Mouse (Mus musculus) MN1 (cell line): Measurements from ENCODE around the gene Fam222b.
"Not testable (repeated sequence)": the region's sequence is repeated elsewhere in the genome, so short reads cannot be mapped to it uniquely, and the experiment has no call there.

Experiments used
- DNase-seq: peaks from one replicate; pipeline ENCODE4 v3.0.0-alpha.2; 2016; ENCODE audit warnings: low spot score

Fam222b gene

GRCm38 (mm10) chr11:78180081-78180761 is 85.8 kb downstream of the Fam222b start:
- DNase-seq, result no peak

- DNase-seq, result no peak
Observed at GRCm38 (mm10) chr11:78181830-78182357, 87.4 kb downstream of the Fam222b start.

- no peak for DNase-seq
Observed at GRCm38 (mm10) chr11:78182450-78182849, 88.0 kb downstream of the Fam222b start.

DNA sequence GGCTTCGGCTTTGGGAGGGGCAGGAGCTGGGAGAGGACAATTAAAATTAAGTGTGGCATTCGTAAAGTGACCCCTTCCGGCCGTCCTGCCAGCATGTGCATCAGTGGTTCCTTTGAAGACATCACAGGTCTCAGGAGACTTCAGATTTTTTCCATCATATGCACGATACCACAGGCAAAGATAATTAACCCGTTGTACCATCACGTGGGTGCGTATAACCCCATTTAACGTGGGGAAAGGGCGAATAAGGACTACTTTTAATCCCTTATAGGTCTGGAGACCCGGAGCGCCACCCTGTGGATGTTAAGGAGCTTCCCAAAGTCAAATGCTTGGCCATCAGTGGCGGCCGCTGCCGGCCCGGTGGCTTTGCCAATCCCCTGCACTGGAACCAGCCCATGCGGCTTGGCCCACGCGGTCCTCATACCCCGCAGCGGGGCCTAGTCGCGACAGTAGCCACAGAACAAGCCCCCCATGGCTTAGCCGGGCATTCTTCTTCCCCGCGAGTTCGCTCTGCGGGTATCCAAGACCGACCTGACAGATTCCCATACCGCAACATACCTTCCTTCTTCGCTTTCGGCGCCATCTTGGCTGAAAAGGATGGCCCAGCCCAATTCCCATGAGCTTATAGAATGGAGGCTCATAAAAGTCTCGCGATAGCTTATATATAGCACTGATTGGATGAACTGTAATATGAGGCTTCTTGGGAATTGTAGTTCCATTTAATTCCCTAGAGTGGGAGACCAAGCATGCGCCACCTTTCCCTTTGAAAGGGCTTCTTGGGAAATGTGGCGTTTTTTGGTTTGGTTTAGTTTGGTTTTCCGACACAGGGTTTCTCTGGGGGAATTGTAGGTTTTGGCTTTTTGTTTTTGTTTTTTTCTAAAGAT is 88.7 kb downstream of the Fam222b start, which contains the start of gene Rpl23a:
Gene Rpl23a (minus strand): TSS at position 624 of the 884 bp plus-strand sequence.
- peak; percentile 97 for DNase-seq

- DNase-seq, result no peak
Observed at GRCm38 (mm10) chr11:78183884-78184514, 89.5 kb downstream of the Fam222b start.

DNA sequence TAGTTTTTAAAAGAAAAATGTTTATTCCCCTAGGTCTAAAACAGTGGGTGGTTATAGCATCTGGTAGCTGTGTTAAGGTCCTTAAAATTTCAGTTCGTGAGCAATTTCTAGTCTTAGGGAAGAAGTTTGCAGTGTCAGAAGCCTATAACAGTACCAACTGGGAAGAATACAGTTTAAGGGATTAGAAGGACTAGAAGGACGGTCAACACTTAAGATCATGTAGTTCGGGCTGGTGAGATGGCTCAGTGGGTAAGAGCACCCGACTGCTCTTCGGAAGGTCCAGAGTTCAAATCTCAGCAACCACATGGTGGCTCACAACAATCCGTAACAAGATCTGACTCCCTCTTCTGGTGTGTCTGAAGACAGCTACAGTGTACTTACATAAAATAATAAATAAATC is 90.2 kb downstream of the Fam222b start:
- not testable (repeated sequence) for DNase-seq

DNA sequence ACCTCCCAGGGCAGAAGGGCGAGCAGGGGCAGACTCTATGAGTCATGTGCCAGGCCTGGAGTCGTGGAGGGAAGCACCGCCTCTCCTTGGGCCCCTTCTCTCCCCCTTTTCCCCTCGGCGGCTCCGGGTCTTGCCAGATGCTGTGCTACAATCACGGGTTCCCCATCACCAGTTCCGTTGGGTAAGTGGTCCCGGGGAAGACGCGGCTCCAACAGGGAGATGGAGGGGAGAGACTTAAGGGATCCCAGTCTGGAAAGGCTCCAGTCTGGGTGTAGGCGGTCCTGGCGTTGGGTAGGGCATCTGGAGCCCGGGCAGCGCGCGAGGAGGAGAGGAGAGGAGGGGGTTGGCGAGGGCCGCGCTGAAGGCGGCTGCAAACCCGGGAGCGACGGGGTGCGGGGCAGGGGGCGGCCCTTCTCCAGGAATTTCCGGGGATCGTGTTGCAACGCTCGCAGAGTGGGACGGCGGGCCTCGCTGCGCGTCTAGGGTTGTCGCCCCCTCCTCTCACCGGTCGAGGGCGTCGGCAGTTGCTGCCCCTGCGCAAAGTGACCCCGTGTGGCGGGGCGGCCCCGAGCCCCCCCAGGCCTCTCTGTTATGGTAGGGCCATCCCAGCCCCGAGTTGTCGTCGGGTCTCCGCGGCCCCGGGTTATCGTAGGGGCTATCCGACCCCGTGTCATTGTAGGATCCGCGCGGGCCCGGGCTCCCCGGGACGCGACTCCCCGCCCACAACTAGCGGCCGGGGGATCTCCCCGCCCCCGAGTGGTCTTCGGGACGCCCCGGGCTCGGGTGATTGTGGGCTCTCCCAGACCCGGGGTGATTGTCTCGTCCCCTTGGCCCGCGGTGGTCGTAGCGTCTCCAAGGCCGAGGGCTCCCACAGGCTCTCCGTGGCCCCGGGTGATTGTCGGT is 94.1 kb downstream of the Fam222b start, which contains the start of gene Rab34:
Gene Rab34 (plus strand): TSS at position 100 of the 903 bp plus-strand sequence.
- DNase-seq, result peak; percentile 84

- peak; percentile 58 for DNase-seq
Observed at GRCm38 (mm10) chr11:78189234-78190040, 95.0 kb downstream of the Fam222b start.

GRCm38 (mm10) chr11:78190041-78190440 is 95.6 kb downstream of the Fam222b start:
- no peak for DNase-seq

GRCm38 (mm10) chr11:78193113-78193512 is 98.7 kb downstream of the Fam222b start, which contains the start of gene Proca1:
TSS of gene Proca1 (plus strand) at chr11:78193392.
- DNase-seq, result no peak

DNA sequence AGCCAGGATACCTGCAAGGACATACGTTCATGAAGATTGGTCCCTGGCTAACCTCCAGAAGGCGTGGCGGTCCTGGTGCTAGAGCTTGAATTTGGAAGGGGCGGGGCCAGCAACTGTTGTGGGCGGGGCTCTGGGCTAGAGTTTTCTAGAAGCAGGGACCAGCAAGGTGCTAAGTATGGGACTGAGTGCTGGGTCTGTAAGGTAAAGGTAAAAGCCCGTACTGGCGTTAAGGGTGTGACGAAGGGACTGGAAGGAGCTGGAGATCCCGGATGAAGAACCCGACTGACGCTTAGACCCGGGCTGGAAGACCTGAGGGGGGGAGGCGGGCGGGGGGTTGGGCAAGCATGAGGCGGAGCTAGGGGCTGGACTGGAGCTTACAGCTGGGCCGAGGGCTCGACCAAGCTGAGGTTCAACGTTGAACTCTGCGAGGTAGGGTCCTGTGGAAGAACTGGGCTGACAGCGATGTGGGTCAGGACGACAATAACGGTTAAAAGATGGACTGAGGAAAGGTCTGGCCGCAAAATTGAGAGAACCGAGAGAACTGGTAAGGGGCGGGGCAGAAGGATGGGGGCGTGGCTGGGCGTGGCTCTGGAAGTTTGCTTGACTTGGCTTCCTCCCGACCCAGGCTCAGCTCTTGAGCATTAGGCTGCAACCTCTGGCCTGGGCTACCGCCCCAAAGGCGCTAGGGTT is 100.1 kb downstream of the Fam222b start:
- DNase-seq, result no peak

DNA sequence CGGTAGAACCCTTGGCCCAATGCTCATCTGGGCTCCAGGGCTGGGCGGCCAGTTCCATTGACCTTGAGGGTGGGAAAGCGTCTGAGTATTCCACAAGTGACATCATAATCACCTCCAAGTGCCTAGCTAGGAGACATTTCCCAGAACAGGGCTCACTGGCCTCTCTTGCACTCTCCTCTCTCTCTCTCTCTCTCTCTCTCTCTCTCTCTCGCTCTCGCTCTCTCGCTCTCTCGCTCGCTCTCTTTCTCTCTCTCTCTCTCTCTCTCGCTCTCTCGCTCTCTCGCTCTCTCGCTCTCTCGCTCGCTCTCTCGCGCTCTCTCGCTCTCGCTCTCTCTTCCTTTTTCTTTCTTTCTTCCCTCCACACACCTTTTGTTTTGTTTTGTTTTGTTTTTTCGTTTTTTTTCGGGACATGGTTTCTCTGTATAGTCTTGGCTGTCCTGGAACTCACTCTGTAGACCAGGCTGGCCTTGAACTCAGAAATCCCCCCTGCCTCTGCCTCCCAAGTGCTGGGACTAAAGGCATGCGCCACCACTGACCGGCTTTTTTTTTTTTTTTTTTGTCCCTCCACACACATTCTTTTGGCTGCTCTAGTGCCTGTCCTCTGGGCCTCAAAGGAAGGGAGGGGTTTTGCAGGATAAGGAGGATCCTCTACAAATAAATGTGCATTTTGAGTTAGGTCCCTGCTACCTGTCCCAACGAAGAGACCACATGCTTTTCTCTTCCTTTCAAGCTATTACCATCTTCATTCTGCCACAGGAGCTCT is 100.8 kb downstream of the Fam222b start:
- no peak for DNase-seq

GRCm38 (mm10) chr11:78202372-78202771 is 107.9 kb downstream of the Fam222b start:
- no peak for DNase-seq

- no peak for DNase-seq
Observed at GRCm38 (mm10) chr11:78204287-78204686, 109.8 kb downstream of the Fam222b start.

DNA sequence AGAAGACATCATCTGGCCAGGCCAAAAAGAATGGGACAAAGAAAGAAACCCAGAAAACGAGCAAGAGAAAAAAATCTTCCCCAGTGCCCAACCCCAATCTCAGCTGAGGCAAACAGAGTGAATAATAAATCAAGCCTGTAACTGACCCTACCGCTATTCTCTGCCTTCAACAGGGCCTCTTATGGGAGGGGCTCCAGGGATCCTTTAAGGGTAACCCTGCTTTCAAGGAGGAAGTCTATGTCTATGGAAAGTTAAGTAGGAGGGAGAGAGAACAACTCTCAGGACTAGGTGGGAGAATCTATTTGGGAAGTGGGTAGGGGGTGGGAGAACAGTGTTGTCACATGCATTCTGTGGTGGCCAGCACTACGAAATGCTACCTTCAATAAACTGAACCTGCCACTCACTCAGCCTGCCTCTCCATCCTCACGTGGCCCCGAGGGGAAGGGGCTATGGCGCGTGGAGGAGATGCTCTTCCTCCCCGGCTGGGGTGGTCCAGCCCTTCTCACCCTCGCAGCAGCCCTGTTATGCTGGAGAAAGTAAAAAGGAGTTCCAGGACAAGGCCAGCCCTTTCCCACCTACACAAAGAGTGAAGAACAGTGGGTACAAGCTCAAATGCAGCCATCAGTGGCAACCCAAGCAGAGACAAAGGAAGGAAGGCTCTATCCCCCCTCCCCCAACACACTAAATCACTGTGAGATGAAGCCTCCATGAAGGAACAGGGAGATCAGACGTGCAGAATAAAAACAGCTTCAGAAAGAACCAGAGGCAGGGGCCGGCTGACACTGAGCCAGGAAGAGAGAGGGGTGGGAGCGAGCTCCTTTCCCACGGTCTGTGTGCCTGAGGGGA is 111.1 kb downstream of the Fam222b start:
- no peak for DNase-seq
